Mouse (Mus musculus) urinary bladder, postnatal 4 days (tissue): Measurements from ENCODE around the gene Zbtb11.
"Not testable (repeated sequence)": the region's sequence is repeated elsewhere in the genome, so short reads cannot be mapped to it uniquely, and the experiment has no call there.

Source experiments
- DNase-seq, 2 experiments: peaks; one replicate each; pipeline ENCODE4 v3.0.0; 2021 to 2022; ENCODE audit warnings: low spot score in 2 of 2

Zbtb11 gene

DNA sequence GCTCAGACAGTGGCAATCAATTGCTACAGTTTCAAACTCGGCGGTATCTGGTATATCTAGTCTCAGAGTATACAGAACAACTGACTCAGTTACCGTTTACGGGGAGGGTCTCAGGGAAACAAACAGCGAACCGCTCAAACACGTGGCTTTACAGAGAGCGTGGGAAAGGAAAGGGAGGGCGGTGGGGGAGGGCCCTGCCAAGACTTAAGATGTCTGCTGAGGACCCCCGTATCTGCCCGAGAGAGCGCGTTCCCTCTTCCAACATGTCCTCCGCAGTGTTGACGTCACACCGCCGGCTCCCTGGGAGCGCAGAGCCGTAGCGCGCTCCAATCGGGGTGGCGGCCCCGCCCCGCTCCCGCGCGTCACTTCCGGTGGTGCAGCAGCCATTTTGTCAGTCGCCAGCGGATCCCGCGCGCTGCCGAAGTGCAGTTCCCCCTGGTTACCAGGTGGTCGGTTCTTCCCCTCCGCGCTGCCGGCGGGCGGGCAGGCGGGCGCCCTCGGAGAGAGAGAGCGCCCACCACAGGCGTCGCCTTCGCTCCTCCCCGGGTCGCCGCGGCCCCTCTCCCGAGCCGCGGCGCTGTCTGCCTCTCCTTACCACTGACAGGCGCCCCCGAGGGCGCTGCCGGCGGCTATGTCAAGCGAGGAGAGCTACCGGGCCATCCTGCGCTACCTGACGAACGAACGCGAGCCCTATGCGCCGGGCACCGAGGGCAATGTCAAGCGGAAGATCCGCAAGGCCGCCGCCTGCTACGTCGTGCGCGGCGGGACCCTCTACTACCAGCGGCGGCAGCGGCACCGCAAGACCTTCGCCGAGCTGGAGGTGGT, at the start of gene Zbtb11:
TSS of gene Zbtb11 (plus strand) at position 453 of the 825 bp plus-strand sequence.
- DNase-seq: peak; percentile 99

GRCm38 (mm10) chr16:55924010-55924409, 49.7 kb upstream of the Zbtb11 start:
- DNase-seq: no peak

- peak; percentile 29 to 59 for DNase-seq
These were observed 39.9 kb upstream of the Zbtb11 start for GRCm38 (mm10) chr16:55933681-55934343.

DNA sequence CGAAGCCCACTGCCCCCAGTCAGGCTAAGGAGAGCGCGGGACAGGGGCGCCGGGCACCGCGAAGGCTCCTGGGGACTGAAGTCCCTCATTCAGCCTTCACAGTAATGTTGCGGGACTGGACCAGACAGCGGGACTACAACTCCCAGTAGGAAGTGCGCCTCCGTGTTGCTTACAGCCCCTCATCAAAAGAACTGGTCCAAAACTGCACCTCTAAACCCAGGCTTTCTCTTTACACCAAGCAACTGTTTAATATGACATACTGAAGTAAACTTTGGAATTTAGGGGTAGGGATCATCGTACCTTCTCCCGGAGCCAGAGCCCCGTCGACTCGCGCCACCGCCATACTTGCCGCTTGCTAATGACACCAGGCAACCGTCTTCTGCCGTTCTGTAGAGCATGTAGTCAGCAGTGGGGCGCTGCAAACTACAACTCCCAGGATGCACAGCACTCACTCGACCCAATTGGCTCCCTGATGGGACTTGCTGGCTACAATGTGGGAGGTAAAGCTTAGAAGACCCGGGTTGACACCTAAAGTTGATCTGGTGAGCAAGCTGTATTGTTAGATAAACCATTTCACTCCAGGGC, 39.1 kb upstream of the Zbtb11 start, which contains the start of gene Cep97:
TSS of gene Cep97 (minus strand) at position 403 of the 585 bp plus-strand sequence.
- peak; percentile 77 to 79 for DNase-seq

GRCm38 (mm10) chr16:55938761-55939160, 34.9 kb upstream of the Zbtb11 start:
- no peak for DNase-seq

DNA sequence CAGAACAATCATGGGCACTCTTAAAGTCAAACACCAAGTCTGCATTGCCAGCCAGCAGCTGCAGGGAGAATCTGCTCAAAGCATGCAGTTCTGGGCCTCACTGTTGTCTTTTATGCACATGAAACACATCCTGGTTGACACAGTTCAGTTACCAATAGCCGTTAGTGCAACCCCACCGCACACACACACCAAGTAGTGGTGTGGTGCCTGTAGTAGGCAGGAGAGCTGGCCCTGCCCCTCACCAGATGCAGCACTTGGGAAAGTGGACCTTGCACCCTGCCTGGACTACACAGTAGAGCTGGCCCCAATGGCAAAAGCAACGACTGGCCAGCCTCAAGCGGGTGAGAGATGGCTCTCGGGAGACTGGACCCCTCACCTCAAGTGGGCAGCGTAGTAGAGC, 34.0 kb upstream of the Zbtb11 start:
- DNase-seq: no peak

DNA sequence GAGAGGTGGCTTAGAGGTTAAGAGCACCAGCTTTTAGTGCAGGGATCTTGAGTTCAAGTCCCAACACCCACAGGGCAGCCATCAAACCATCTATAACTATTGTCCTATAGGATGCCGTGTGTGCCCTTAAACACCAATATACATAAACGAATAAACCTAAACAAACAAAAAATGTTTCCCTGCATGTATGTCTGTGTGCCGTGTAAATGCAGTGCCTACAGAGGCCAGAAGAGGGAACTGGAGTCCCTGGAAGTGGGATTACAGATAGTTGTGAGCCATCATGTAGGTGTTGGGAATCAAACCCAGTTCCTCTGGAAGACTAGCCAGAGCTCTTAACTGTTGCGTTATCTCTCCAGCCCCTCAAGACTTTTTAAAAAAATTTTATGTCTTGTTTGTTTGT, 32.9 kb upstream of the Zbtb11 start:
- DNase-seq: no peak

DNA sequence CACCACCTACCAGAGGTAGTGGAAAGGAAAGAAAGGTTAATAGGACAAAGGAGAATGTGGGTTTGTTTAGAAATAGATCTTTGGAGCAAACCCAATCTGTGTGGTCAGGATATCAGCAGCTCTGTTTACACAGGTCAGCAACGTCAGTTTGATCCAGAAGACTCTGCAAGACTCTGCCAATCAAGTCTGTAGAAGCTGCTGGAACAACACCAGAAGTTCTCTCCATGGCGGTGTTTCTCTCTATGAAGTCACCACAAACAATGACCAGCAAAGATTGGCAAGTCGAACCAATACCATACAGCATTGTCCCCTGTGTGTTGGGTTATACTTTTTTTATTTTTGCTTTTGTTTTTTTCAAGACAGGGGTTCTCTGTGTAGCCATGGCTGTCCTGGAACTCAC, 26.4 kb upstream of the Zbtb11 start:
- no peak for DNase-seq

DNA sequence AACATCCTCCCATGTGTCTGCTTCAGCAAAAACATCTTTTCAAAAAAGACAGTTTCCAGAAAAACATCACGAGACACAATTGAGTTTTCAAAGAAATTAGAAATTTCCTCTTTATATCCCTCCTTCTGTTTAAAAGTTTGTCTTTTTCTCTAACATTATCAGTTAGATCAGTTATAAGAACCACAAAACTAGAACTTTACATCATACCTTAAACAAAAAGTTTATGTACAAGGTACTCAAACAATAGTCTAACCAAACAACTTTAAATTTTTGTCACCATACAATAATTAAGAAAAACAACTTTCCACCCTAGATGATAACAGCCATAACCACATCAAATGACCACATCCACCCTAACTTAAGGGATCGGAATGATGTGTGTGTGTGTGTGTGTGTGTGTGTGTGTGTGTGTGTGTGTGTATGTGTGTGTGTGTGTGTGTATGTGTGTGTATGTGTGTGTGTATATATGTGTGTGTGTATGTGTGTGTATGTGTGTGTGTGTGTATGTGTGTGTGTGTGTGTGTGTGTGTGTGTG, 25.7 kb upstream of the Zbtb11 start:
- not testable (repeated sequence) for DNase-seq

DNA sequence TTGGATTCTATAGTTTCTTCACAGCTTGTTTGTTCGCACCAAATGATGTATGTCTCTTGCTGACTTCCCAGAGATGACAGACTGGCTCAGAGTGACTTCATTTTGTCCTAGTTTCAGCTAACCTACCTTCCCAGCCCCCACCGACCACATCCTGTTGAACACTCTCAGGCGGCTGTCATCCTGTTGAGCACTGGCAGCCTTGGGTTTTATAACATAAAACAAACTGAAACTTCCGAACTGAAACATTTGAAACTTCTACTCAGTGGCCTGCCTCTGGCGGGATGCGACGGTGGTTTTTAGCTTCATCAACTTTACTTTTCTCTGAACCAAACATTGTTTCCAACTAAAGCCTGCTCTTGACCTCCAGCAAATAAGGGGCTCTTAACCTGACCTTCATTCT, 24.7 kb upstream of the Zbtb11 start:
- no peak for DNase-seq

GRCm38 (mm10) chr16:55950462-55950861, 23.2 kb upstream of the Zbtb11 start:
- DNase-seq: no peak

- peak in 1 of 2 experiments; percentile 62 for DNase-seq
These were observed 22.6 kb upstream of the Zbtb11 start for GRCm38 (mm10) chr16:55950946-55951678.

DNA sequence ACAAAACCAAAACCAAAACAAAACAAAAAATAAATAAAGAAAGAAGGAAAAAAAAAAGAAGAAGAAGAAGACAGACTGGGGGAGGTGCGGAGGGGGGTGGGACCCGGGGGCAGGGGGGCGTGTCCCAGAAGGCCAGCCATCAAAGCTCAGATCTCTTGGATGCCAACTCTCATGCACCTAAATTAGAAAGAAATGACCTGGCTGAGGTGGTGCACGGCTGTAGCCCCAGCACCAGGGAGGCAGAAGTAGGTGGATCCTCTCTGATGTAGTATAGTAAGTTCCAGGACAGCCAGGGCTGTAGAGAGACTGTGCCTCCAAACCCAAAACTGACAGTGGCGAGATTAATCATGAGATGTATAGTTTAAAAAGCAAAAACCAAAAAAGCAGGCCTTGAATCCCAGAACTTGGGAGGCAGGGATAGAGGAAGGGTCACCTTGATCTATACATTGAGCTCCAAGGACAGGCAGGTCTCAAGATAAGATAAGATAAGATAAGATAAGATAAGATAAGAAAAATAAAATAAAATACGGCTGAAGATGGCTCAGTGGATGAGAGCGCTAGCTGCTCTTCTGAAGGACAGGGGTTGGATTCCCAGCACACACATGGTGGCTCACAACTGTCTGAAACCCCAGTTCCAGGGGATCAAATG, 21.9 kb upstream of the Zbtb11 start:
- DNase-seq: no peak

DNA sequence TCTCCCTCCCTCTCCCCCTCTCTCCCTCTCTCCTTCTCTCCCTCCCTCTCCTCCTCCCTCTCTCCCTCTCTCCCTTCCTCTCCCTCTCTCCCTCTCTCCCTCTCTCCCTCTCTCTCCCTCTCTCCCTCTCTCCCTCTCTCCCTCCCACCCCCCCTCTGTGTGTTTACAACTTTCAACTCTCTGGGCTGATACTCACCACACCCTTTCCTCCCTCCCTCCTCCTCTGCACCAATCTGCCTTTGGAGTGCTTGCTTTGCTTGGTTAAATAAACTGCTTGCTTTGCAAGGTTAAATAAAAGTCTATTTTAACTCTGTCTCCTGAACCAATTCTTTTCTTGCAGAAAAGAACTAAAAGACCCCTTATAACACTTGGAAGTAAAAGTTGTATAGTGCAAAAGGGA, 20.9 kb upstream of the Zbtb11 start:
- DNase-seq: no peak

DNA sequence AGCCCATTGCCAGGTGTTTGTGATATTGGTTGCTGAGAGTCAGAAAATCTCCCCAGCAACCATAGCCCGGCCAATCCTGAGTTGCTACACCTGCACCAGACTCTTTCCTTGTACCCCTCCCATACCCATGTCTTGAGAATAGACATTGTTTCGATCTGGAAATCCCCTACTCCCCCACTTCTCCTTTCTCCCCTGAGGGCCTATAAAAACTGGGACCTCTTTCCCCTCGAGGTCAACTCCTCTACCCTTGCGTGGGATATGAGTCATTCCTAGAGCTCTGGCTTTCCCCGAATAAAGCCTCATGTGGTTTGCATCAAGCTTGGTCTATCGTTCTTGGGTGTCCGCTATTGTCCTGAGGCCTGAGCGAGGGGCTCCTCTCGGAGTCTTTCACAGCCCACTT, 19.5 kb upstream of the Zbtb11 start:
- DNase-seq: not testable (repeated sequence)

DNA sequence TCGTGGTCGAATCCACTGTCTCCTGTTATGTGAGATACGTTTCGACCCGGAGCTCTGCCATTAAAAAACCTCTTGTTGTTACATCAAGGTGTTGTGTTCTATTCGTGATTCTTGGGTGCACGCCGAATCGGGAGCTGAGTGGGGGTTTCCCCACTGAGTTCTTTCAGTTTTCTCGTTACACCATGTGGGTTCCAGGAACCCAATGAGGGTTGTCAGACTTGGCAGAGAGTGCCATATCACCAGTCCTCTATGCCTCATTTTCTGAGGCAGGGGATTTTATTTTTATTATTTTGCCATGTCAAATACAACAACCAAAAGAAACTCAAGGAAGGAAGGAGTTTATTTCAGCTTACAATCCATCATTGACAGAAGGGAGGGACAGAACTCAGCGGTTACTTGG, 10.6 kb upstream of the Zbtb11 start:
- DNase-seq: not testable (repeated sequence)

DNA sequence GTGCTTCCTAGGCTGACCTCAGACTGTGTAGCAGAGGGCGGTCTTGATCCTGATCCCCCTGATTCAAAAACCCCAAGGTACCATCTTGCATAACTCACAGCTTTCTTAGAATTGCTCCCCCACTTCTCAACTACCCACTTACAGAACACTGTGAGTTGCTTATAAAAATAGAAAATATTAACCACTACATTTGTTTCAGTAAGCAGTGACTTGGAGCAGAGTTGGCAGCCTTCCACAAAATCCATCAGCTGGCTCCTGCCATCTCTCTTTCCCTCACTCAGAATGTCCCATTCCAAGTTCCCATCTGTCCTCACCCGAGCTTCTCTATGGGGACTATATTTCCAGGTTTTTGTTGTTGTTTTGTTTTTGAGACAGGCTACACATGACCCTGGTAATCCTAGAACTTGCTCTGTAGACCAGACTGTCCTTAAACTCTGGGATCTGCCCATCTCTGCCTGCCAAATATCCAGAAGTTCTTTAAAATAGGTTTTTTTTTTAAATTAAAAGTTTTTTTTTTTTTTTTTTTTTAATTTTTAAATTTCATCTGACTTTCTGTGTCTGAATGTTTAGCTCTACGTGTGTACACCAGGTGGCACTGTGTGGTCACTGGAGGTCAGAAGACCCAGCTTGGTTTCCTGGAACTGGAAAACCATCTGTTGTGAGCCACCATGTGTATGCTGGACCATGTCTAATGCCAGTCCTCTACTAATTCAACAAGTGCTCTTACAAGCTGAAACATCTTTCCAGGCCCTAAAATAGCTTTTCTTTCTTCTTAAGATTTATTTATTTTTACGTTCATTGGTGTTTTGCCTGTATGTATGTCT, 9.3 kb upstream of the Zbtb11 start:
- DNase-seq: no peak

DNA sequence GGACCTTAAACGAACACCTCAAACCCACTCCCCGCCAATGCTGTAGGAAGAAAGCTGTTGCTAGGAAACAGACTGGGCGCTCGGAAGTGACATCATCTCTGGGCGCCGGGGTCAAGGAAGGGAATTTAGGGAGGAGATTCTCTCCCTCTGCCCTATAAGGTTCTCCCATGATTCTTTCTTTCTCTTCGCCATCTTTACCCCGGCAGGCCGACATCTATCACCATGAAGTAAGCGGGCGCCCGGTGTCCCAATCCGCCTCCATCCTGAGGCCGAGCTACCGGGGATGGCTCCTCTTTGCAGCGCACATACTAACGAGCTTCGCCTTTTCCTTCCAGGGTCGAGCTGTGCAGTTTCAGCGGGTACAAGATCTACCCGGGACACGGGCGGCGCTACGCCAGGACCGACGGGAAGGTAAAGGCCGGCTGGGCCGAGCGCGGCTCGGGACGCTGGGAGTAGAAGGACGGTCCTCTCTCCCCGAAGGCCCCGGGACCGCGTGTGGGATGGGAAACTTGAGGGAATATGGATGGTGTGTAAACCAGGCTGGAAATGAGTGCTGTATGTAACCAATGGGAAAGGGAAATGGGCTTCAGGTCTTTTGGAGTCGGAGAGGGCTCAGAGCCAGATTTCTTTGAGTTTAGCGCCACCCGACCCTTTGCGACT, 7.3 kb upstream of the Zbtb11 start, which contains the start of gene Rpl24:
TSS of gene Rpl24 (plus strand) at position 64 of the 660 bp plus-strand sequence.
- peak; percentile 89 to 97 for DNase-seq

DNA sequence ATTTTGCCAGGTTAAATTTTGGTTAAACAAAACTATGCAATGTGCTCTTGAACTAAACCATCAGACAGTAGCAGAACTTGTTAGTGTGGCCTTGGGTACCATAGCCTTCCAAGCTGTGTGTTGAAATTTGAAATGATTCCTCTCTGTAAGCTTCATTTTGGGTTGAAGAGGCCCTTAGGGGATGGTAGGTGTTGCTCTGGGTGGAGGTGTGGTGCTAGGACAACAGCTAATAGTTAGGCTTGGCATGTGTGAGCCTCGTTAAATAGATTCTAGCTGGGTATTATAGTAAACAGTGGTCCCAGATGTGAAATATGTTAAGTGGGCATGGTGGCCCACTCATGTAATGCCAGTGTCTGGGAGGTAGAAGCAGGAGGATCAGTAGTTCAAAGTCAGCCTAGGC, 6.5 kb upstream of the Zbtb11 start:
- no peak for DNase-seq

- DNase-seq: no peak
These were observed 4.5 kb upstream of the Zbtb11 start for GRCm38 (mm10) chr16:55969147-55969546.
